Mouse (Mus musculus) ZHBTc4 (cell line): ENCODE data around the gene Med25.

Experiments used
- DNase-seq: peaks from one replicate; pipeline ENCODE4 v3.0.0-alpha.2; 2011; ENCODE audit warnings: low read depth, low spot score

The Med25 gene

DNA sequence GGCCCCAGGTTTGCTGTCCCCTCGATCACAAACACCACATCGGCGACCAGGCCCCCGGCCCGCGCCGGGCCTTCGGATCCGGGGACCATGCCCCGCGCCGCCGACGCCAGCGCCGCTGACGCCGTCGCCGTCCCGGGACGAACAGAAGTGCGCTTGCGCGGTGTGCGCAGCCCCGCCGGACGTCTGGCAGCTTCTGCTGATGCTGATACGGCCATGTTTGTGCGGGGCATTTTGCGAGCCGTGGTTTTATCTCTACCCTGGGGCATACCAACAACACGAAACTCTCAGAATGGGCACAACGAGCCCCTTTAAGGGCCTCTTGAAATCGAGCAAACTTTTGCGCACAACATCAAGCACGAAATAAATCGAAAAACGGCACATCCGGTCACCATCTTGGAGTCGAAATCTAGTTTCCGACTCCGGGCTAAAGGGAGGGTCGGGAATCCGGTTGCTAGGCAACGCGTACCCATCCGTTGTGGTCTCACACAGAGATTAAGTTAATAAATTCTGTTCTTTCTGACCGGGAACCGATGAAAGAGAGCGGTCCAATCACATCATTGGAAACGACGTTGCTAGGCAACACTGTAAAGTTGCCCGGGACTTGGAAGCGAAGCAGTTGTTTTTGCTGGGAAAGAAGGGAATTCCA, at the start of gene Med25:
Med25 (minus strand) TSS at position 437 of the 646 bp plus-strand sequence.
- peak; percentile 94 for DNase-seq

DNA sequence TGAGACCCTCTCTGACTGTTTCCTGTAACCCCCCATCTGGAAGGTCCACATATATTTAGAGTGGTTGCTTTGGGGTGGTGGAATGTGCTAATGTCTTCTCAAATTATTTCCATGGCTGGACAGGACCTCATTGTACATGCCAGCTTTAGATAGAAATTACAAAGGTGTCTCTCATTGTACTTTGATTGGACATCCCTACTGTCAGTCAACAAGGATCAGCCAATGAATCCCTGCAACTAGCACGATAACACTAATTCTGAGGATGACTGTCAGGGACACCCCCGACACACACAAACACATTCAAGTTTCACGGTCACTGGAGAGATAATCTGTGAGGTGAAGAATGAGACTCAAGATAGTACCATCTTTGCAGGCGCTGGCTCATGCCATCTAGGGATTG, 46.2 kb upstream of the Med25 start:
- DNase-seq, result peak; percentile 89

DNA sequence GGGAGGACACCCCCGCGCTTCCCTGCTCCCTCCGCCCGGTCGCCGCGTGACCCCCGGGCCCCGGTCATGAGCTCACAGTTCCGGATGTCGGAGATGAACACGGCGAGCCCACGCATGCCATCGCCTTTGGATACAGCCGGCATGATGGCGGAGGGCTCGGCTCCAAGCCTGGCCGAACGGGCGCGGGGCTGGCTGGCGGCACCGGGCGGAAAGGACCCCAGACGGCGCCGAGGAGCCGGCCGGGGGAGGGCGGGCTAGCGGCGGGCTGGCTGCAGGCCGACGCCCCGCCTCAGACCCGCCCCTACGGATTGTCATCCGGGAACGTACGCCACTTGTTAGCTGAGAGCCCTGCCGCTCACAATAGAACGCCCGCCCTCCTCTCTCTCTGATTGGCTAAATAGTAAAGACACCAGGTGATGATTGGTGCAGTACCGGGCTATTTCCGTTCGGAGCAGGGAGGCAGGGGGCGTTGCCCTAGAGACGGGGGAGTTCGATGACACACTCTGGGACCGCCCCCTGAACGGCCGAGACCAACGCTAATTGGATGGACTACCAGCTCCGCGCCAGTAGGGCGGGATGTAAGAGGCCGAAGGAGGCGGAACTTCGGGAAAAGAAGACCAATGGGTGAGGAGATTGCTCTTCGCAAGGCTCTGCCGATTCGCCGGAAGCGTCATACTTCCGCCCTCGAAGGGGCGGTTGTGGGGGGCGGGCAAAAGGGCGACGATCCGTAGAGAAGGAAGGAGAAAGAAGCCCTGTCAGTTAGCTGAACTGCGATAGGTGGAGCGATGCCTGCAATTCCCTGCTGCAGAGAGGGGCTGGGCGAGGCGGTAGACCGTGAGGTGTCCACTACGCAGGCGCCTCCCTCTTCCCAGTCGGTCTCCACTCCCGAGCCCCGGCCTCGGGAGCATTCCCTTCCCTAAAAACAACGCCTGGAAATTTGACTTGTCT, 37.0 kb upstream of the Med25 start, which contains the start of gene Ap2a1:
Ap2a1 (minus strand) TSS at position 293 of the 948 bp plus-strand sequence.
- peak; percentile 100 for DNase-seq

DNA sequence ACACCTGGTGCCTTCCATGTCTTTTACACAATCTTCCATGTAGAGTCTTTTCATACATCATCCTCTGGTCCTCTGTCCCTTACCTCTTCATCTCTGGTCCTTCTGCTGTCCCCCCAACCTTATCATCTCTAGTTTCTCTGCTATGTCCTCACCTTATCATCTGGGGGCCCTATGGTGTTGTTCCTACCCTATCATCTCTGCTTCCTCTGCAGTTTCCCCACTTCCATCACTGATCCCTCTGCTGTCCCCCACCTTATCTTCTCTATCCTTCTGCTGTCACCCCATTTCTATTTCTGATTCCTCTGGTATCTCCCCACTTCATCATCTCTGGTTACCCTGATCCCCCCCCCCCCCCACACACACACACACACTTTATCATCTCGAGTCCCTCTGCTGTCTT, 36.1 kb upstream of the Med25 start:
- no peak for DNase-seq

DNA sequence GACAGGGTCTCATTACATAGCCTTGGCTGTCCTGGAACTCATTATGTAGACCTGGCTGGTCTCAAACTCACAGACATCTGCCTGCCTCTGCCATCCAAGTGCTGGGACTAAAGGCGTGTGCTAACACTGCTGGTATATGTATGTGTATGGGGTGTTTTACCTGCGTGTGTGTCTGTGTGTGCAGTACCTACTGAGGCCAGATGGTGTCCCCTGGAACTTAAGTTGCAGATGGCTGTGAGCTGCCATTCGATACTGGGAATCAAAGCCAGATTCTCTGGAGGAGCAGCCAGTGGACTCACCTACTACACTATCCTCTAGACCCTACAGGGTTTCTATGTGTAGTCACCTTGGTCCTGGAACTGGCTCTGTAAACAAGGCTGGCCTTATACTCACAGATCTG, 33.0 kb upstream of the Med25 start:
- peak; percentile 89 for DNase-seq

DNA sequence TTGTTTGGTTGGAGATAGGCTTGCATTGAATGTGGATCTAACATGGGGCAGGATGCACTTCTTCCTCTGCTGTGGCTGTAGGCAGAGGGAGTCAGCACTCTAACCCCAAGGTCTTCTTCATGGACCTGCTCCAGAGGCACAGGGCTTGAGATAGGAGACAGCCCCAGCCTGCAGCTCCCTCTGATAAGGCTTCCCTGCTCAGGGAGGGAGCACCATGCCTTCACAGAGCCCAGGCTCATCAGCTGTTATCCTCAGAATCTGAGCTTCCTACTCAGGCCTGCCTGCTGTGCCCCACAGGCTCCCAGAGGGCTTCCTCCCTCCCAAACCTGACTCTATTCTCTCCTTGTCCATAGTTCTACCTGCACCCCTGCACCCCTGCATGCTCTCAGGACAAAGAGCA, 30.0 kb upstream of the Med25 start:
- DNase-seq, result no peak

DNA sequence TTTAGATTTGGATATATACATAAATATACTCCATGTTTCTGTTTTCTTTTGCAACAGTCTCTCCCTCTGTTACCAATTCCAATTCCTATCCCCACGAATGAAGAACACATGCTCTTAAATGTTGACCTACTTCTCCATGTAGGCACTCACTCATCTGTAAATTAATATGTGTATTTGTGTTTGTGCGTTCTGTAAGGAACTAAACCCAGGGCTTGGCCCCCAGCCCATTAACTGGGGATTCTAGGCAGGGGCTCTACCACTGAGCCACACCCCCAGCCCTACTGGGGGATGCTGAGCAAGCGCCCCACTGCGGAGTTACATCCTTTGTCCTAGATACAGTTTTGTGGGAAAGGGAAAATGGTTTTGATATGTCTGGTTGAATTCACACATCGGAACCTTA, 26.6 kb upstream of the Med25 start:
- DNase-seq, result no peak

DNA sequence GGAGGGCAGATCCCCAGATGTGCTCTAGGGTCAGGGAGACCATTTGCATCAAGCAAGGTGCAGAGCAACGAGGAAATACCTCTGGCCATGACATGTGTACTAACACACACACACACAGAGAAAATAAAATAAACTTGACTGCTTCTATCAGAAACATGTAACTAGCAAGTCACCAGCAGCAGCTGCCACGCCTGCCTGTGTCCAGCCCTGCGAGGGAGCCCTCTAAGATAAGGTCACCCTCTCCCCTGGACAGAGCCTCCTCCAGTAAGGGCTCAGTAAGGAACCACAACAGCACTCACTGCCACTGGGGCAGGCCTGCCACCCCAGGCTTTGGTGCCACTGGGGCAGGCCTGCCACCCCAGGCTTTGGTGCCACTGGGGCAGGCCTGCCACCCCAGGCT, 25.7 kb upstream of the Med25 start:
- DNase-seq, result no peak

DNA sequence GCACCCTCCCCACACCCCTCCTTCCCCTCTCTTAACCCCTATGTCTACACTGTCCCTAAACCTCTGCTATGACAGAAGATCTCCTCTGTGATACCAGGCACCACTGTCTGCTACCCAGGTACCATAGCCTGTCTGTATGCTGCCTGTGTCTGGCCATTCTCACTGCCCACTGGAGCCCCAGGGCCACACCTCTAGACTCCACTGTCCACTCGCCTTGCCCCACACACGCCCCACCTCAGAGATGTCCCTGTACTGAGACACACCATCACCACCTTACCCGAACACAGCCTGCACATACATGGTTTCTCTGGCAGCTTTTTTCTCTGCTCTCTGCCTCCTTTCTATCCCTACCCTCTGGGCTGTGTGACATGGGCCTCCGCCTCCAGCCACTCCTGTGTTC, 24.4 kb upstream of the Med25 start:
- no peak for DNase-seq

DNA sequence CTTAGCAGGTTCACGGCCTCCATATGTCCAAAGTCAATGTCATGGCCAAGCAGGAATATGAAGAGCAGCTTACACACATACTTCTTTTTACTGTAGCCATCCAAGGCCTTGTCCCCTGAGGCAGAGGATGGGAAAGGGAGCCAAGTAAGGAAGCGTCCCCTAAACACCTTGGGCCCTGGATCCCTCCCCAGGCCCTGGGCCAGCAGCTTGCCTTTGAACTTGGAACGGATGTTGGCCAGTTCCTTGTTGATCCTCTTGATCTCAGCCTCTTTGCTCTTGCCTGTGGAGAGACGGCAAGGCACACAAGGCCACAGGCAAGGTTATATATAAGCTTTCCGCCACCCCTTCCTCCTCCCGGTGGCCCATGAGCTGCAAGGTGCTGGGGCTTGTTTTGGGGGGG, 23.7 kb upstream of the Med25 start:
- DNase-seq, result no peak

DNA sequence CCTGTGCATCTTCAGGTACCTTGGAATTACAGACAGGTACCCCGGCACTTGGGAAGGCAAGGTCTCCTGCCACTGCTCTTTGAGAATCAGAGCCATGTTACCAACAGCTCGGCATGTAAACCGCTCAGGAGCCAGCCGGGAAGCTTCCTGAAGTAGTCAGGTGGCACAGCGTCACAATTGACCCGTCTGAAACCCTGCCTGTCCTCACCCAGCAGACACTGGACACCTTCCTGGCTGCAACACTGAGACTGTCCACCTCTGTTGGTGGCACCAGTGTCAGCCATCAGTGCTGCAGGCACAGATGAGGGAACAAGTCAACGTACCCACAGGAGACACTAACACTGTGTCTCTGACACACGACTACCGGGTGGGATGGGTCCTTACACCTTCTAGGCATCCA, 22.8 kb upstream of the Med25 start:
- no peak for DNase-seq

DNA sequence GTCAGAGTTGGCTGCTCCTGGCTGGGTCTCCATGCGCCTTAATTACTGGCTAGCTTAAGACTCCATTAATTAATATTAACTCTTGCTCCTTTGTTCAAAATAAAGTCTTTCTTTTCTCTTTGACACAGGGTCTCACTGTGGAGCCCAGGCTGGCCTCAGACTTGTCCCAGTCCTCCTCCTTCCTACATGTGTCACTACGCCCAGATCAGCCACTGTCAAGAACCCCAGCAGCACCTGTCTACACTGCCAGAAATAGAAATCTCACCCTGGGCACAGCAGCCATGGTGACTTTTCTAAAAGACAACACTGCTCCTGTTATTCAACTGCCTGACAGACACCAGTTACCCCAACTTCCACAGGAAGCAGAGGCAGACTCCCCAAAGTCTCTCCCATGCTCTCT, 21.9 kb upstream of the Med25 start:
- DNase-seq, result no peak

DNA sequence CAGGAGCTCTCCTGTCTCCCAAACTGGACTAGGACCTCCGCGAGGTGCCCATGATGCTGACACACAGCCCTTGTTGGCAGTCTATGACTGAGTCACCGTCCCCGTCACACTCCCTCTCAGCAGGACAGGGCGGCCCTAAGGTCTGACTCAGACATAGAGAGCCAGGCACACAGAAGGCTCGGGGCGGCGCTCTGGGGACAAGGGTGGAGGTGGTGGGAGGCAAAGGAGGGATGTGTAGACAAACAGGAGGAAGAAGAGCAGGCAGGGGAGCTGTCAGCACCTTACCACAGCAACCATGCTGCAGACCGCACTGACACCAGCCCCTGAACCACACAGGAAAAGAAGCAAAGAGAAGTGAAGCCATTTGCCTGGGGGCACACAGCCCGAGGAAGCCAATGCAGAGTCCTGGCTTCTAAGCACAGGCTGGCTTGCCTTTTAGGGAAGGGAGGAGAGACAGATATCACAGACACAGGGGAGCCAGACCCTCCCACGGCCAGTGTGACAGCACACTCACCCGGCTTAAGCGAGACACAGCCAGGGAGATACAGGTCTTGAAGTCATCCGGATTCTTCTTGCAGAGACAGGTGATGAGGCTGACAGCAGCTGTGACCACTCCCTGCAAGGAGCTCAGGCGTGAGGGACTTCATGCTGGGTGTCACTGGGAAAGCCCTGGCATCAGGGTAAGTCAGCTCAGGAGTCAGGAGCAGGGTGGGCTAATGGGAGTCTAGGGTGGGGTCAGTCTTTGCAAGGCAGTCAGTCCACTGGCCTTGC, 16.4 kb upstream of the Med25 start:
- DNase-seq, result no peak

DNA sequence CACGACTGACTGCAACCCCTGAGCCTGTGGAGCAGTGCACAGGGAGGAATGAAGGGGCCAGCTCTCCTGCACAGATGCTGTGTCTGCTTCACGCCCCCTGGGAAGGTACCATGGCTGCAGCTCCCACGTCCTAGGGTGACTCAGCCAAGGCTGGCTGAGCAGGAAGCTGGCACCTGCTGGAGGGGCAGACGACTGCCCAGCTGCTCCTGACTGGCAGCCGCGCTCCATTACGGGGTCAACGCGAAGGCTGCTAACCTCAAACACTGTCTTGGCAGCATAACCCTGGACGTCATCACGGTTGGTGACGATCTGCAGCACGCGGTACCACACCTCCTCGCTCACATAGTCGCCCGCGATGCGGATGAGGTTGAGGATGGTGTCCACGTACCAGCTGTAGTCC, 12.9 kb upstream of the Med25 start:
- DNase-seq, result no peak

DNA sequence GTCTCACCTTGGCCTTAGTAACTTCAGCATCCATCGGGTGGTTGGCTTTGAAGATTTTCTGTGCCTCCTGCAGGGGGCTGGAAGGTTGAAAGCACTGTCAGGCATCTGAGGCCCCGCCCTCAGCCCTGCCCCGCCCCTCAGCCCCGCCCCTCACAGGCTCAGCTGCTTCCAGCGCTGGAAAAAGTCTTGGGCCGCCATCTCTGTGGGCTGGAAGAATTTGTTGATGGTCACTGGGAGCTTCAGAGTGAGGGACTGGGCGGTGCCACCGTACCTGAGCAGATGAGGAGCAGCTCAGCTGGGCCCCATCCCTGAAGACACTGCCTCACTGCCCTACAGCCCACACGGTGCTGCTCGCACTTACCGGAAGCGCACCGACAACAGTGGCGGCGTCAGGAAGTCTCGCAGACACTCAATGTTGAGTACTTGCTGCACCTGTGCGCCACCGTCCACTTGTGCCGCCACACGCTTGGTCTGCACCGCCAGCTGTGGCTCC, 8.8 kb upstream of the Med25 start:
- DNase-seq, result peak; percentile 90

DNA sequence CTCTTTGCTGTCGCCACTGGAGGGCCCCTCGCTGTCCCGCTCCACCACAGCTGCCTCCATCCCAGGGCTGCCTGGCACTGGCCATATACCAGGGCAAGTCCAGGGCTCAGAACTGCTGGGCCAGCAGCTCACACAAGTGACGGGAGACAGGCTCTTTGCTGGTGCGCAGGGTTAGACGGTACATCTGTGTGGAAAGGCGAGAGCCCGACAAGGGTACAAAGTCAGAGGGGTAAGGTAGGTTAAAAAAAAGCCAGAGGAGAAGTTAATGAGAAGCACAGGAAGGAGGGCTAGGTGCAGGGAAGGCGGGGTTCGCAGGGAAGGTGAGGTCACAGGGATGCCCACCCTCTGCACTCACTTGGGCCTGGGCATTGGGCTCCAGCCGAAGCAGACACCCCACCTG, 8.1 kb upstream of the Med25 start:
- no peak for DNase-seq

DNA sequence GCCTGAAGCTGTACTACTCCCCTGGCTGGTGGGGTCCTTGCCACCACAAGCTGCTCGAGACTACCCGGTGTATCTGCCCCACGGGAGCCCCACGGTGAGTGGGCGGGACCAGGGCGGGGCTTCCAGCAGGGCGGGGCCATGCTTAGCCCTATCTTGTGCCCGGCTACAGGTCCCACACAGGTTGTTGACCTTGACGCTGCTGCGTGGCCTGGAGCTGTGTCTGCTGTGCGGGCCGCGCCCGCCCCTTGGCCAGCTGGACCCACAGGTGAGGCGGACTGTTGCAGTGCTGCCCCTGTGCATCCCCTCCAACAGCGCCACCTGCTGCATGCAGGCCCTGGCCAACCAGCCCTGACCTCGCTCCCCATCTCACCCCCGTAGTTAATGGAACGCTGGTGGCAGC, 6.1 kb upstream of the Med25 start:
- peak; percentile 84 for DNase-seq

DNA sequence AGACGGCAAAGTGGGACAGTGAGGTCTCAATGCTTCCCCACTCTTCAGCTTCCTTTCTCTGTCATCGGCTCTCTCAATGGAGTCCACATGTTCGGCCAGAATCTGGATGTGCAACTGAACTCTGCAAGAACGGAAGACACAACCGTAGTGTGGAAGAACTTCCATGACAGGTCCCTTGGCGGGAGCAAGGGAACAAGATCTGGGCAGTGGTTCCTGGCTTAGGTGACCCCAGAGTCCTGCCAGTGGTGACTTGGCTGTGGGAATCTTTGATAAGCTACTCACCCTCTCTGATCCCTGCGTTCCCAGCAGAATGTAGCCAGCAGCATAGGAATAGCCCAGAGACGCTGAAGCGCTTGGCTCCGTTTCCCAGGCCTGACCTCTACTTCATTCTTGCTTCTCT, 4.0 kb upstream of the Med25 start:
- no peak for DNase-seq

DNA sequence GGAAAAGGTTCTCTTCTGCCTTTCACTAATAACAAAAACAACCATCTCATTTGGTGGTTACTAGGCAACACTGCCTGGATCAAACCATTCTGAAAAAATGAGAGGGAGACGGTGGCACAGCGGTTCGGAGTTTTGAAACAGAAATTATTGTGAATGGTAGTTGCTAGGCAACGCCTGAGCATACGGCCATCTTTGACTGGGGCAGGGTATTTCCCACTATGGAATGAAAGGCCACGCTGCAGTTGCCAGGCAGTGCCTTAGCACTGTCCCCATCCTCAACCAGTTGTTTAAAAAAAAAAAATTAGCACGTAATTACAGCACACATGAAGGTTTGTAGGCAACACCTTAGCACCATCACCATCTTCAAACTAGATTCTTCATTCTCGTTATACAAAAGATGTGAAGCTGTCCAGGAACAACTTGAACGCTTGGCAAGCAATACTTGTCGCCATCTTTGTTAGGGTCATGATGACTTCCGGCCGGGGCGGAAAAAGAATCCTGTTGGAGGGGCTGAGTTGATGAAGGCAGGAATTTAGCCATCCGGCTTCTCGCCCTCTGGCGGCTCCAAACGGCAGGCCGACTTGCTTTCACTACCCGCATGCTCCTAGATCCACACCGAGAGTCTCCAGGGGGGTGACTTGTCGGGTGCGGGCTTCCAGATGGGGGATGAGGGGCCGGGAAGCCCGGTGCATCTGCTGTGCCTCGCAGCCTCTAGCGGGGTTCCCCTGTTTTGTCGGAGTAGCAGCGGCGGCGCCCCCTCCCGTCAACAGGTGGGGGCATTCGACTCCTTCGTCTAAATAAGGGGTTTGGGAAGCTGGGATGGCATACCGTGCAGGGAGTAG, 3.3 kb upstream of the Med25 start, which contains the start of gene Fuz:
Fuz (plus strand) TSS at position 487 of the 842 bp plus-strand sequence.
- DNase-seq, result peak; percentile 98

DNA sequence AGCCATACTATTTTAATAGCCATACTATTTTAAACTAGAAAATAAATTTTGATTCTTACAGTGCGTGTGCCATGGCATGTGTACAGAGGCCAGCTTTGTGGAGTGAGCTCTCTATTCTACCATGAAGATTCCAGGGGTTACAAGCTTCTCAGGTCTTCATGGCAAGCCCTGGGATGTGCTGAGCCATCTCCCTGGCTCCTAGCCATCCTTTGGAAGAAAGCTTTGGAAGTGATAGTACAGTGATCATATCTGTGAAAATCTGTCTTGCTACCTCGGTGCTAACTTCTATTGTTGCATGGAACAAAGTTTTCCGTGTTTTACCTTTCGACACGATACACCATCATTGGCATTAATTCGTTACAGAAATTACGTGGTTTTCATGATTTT, 2.7 kb upstream of the Med25 start:
- no peak for DNase-seq

DNA sequence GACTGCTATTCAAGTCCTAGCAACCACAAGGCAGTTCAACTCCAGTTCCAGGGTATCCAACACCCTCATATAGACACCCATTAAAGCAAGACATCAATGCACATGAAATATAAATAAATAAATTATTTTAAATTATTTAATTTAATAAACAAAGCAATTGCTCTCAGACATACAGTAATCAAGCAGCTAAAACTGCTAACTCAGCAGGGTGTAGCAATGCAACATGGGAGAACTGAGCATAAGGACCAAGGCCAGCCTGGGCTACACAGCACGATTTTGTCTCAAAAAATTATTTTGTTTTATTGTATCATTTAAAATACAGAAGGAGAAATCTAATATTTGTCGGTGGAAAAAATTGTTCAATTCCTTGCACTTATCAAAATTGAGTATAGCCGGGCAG, 1.7 kb upstream of the Med25 start:
- DNase-seq, result no peak
